In the genomic region with DNA sequence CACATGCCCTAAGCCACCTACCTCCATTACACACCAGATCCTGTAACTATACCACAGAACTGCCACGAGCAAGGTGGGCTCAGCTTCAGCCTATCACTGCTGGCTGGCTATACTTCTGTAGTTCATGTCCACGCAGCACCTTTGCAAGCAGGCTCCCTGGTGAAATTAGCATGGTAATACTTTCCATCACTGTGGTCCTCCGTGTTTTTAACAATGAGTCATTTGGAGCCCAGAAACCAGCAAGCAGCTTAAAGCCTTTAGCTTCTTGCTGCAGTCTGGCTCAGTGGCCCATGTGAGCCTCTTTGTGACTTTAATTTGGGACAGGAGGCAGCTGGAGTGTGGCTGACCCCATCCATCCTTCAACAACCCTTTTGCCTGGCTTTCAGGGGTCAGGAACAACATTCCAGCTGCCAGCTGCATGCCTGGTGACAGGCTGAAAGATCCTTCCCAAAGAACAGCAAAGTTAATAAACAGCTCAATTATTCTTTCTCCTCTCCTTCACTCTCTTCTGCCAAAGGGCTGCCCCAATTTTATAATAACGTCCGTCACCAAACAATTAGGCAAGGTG, we compare ENCODE assay signal across 11 mouse cellular contexts.
DNase-seq lines count a peak whose midpoint lies in the region; ATAC-seq and TF ChIP-seq lines count a peak whose summit lies in the region.
"Had no signal": no experiment of that assay in that cellular context is flagged by ENCODE, and none has a peak within 500 bp of the region (broad histone marks: within the 10 kb centered on the region; RNA-seq: fewer than 3 reads in every experiment).

No protein-coding gene starts in this region.

- no peak overlapping the region for H3K4me3 ChIP-seq in heart, embryonic 11.5 days (ENCODE audit: low read depth, low read length)
- H3K4me3 ChIP-seq in embryonic facial prominence, embryonic 11.5 days (ENCODE audit: low read depth, low read length): no peak overlapping the region
- no peak overlapping the region for H3K4me3 ChIP-seq in stomach, postnatal 0 days (ENCODE audit: low read depth, low read length)
- H3K4me3 ChIP-seq: heart, embryonic 15.5 days had no signal

- TF ChIP-seq EP300 in stomach, postnatal 0 days (optimal IDR thresholded peaks at IDR 0.05): no peak

- no peak overlapping the region for H3K4me2 ChIP-seq in heart, embryonic 11.5 days
- H3K4me2 ChIP-seq in embryonic facial prominence, embryonic 11.5 days (ENCODE audit: low read depth, low read length): no peak overlapping the region
- H3K4me2 ChIP-seq in stomach, postnatal 0 days (replicated peaks; ENCODE audit: low read depth): no peak overlapping the region
- H3K4me2 ChIP-seq: heart, embryonic 15.5 days had no signal

- H3K36me3 ChIP-seq in heart, embryonic 11.5 days (ENCODE audit: control insufficient read depth, insufficient read depth, low read length): no peaks in the 10 kb centered on the region
- H3K36me3 ChIP-seq in embryonic facial prominence, embryonic 11.5 days (replicated peaks; ENCODE audit: control insufficient read depth, insufficient read depth, low read depth, low read length): no peaks in the 10 kb centered on the region
- H3K36me3 ChIP-seq in stomach, postnatal 0 days (ENCODE audit: control insufficient read depth, insufficient read depth, low read length): no peaks in the 10 kb centered on the region
- H3K36me3 ChIP-seq: heart, embryonic 15.5 days had no signal

- no peak for ATAC-seq in heart, embryonic 11.5 days (replicated peaks; ENCODE audit: insufficient number of reproducible peaks, low FRiP score, low TSS enrichment)
- no peak for ATAC-seq in embryonic facial prominence, embryonic 11.5 days (replicated peaks; ENCODE audit: insufficient number of reproducible peaks, low FRiP score, low TSS enrichment, low read depth)
- no peak for ATAC-seq in megakaryocyte, adult 5-6 weeks (ENCODE audit: poor library complexity, severe bottlenecking)
- no peak for ATAC-seq in stomach, postnatal 0 days (ENCODE audit: low FRiP score, low TSS enrichment)
- ATAC-seq: forebrain, embryonic 16.5 days had no signal

- TF ChIP-seq CTCF in stomach, postnatal 0 days (IDR thresholded peaks at IDR 0.05; ENCODE audit: low read depth): no peak

- H3K9me3 ChIP-seq in heart, embryonic 11.5 days (replicated peaks; ENCODE audit: control insufficient read depth, low read length): no peaks in the 10 kb centered on the region
- H3K9me3 ChIP-seq in embryonic facial prominence, embryonic 11.5 days (replicated peaks; ENCODE audit: control insufficient read depth, low read length): no peaks in the 10 kb centered on the region
- H3K9me3 ChIP-seq in stomach, postnatal 0 days (ENCODE audit: control insufficient read depth, low read length): no peaks in the 10 kb centered on the region
- H3K9me3 ChIP-seq: heart, embryonic 15.5 days had no signal

- no peak overlapping the region for H3K9ac ChIP-seq in heart, embryonic 11.5 days (ENCODE audit: low read depth, low read length)
- no peak overlapping the region for H3K9ac ChIP-seq in embryonic facial prominence, embryonic 11.5 days (replicated peaks; ENCODE audit: low read length)
- no peak overlapping the region for H3K9ac ChIP-seq in stomach, postnatal 0 days (ENCODE audit: low read length)
- H3K9ac ChIP-seq: heart, embryonic 15.5 days had no signal

- H3K4me1 ChIP-seq in heart, embryonic 11.5 days (ENCODE audit: control insufficient read depth, insufficient read depth, low read length): 0 out of 2 replicates have a peak, but pooled peaks cover 3% of the 10 kb centered on the region
- H3K4me1 ChIP-seq in embryonic facial prominence, embryonic 11.5 days (ENCODE audit: control insufficient read depth, insufficient read depth, low read length): no peaks in the 10 kb centered on the region
- H3K4me1 ChIP-seq in stomach, postnatal 0 days (replicated peaks; ENCODE audit: control insufficient read depth, insufficient read depth): no peaks in the 10 kb centered on the region
- H3K4me1 ChIP-seq: heart, embryonic 15.5 days had no signal

- peak; percentile 12 to 34 for DNase-seq in heart, postnatal 14 days
- DNase-seq in embryonic facial prominence, embryonic 11.5 days (ENCODE audit: low spot score): peak; percentile 18
- peak; percentile 67 for DNase-seq in kidney, postnatal 14 days
- peak; percentile 65 for DNase-seq in lung, postnatal 10 days
- no peak for DNase-seq in cerebellum, postnatal 4 days (ENCODE audit: low spot score in 2 of 2)
- DNase-seq in stomach, postnatal 0 days (ENCODE audit: low spot score): no peak
- DNase-seq: liver had no signal

- WGBS in heart, embryonic 11.5 days (ENCODE audit: insufficient replicate concordance): 57% methylated on average over 5 of the region's 5 CpGs
- 35% methylated on average over 5 of the region's 5 CpGs for WGBS in embryonic facial prominence, embryonic 11.5 days
- 47% methylated on average over 5 of the region's 5 CpGs for WGBS in stomach, postnatal 0 days

- intact Hi-C loops in heart, postnatal 14 days (cut with DNase I): no loop called here

- no peak overlapping the region for H3K27ac ChIP-seq in heart, embryonic 11.5 days (ENCODE audit: low read depth, low read length)
- no peak overlapping the region for H3K27ac ChIP-seq in embryonic facial prominence, embryonic 11.5 days (replicated peaks; ENCODE audit: low read depth, low read length)
- no peak overlapping the region for H3K27ac ChIP-seq in stomach, postnatal 0 days (replicated peaks)
- H3K27ac ChIP-seq: heart, embryonic 15.5 days had no signal

- H3K27me3 ChIP-seq in heart, embryonic 11.5 days (ENCODE audit: control insufficient read depth, insufficient read depth, low read length): no peaks in the 10 kb centered on the region
- no peaks in the 10 kb centered on the region for H3K27me3 ChIP-seq in embryonic facial prominence, embryonic 11.5 days (ENCODE audit: control insufficient read depth, insufficient read depth, low read length)
- no peaks in the 10 kb centered on the region for H3K27me3 ChIP-seq in stomach, postnatal 0 days (ENCODE audit: control insufficient read depth, insufficient read depth, low read length)
- H3K27me3 ChIP-seq: heart, embryonic 15.5 days had no signal

Comparison
In these comparisons a context has a peak if more than half of its experiments do, and no peak if none do; other contexts are left out.
1. DNase-seq: peak in heart, postnatal 14 days (2 of 2), embryonic facial prominence, embryonic 11.5 days (single experiment), kidney, postnatal 14 days (single experiment) and lung, postnatal 10 days (single experiment); none in cerebellum, postnatal 4 days (0 of 2) and stomach, postnatal 0 days (single experiment).